Mouse (Mus musculus): ENCODE measurements around the gene Gcn1l1.

DNA sequence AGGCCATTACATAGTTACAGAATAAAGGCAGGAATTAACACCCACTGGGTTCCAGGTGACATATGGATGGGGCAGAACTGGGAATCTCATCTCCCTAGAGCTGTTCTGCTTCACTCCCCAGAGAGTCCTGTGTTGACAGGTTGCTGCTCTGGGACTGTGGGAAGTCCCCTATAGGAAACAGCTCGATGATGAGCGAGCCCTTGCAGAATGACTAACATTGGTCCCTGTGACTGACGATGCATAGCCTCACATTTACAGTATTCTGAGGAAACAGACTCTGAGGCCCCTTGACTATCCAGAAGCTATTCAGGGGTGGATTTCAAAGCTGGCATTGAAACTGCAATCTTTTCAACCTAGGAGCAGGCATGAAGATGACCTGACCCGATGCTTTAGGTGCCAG, 64.6 kb downstream of the Gcn1l1 start:
- no peak for TF ChIP-seq CTCF (IDR thresholded peaks at IDR 0.05; ENCODE audit: borderline replicate concordance, insufficient read depth, low read depth, low read length)
- no peak for TF ChIP-seq POLR2A (IDR thresholded peaks at IDR 0.05; ENCODE audit: borderline replicate concordance, insufficient read depth, low read length)
